Mouse (Mus musculus): ENCODE data around the gene Ugt1a10.

Gene Ugt1a10

DNA sequence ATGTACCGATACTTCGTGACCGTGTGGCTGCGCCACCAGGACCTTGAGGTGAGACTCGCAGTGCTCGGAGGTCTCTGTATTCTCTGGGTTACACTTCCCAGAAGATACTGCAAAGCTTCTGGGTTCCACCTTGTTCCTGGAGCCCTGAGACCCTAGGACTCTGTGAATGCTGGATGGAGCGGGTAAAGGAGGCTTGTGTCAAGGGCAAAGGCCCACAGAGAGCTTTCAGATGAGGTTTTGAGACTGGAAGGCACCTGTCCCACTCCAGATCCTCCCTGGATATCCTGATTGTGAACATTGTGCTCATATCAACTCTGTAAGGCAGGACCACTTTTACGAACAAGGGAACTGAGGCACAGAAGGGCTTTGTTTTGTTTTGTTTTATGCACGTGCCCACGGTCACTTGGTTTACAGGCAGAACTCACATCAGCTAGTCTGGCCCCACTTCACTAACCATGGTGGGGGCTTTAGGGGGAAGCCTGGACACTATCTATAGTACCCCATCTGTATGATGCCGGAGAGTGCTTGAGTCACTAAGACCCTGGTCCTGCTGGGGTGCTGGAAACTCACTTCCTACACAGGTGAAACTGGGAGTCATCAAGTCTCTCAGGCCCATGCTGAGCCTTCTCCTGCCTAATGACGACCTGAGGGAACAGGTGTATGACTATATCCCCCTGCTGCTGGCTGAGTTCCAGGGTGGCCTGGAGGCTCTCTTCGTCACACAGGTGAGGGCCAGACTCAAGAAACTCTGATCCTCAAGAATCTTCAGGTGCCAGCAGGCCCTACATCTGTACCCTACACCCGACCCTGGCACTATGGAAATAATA is 178.4 kb downstream of the Ugt1a10 start:
- DNase-seq = no peak

DNA sequence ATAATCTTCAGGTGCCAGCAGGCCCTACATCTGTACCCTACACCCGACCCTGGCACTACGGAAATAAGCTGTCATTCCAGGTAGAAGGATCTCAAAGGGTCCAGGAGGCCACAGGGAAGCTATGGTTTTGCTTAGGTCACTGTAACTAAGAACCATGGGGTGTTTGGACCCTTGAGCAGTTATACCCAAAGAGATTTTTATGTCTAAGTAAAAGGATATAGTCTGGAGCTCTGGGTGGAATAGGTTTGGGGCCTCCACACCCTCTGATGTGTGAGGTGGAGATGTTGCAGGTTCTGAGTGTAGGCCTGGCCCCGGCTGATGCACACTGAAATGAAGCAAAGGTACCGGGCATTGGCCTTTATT is 179.0 kb downstream of the Ugt1a10 start:
- DNase-seq = no peak

DNA sequence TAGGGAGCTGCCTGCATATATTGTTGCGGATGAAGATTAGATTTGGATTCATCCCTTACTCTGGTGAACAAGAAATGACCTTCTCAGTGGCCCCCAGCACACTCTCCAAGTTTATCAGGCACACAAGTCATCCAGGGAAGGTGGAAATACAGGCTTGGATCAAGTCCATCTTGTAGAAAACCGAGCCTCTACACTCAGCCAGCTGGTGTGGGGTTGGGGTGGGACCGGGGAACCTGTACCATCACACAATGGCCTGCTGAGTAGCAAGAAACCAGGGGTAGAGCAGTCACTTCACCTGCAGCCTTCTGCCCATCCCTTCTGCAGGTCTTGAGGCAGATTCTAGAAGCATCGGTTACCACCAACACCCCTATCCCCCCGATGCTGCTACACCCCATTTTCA is 179.5 kb downstream of the Ugt1a10 start:
- DNase-seq = no peak

DNA sequence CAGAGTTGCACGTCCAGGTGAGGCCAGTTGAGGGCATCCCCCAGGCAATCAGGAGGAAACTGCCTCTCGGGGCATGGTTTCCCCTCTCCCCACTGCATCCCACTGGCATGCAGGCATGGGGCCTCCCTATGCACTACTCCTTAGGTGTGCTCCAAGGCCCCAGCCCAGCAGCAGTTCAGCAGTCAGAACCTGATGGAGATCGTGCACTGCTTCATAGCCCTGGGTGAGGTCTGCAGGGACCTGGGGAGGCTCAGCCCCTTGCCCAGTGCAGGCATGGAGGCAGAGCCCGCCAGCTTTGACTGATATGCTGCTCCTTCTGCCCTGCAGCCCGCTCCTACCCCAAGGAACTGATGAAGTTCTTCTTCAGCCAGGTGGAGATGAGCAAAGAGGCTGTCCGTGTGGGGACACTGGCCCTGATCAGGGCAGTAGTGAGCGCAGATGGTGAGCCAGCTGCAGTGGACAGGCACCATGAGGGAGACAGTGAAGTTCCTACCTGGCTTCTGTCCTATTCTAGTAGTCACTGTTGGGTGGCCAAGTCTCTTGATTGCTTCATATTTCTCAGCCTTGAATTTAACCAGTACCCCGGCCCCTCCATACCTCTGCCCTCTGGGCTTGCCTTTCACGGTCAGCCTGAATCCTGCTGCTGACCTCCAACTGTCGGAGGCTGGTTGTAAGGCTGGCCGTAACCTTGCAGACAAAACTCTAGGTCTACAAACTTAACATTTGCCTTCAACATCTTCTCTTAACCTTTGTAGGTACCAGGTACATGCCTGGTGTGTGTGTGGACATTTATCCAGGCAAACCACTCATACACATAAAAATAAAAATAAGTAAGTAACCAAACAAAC is 180.1 kb downstream of the Ugt1a10 start:
- no peak for DNase-seq

DNA sequence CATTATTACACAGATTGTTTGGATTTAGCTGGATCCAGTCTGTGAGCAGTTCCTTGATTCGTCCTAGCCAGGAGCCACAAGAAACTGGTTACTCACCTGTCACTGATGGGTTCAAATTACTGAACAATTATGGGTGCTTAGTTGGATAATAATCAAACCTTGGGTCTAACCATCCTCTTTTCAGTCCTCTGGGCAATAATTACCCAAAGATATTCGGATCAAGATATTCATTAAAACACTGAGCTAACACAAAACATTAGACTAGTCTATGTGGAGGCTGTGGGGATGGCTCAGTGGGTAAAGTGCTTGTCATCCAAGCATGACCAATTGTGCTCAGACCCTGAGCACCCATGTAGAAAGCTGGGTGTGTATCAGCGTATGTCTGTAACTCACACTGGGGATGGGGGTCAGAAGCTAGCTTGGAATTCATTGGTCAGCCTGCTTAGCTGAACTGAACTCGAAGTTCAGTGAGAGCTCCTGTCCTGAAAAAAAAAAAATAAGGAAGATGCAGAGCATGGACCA is 180.8 kb downstream of the Ugt1a10 start:
- no peak for DNase-seq

DNA sequence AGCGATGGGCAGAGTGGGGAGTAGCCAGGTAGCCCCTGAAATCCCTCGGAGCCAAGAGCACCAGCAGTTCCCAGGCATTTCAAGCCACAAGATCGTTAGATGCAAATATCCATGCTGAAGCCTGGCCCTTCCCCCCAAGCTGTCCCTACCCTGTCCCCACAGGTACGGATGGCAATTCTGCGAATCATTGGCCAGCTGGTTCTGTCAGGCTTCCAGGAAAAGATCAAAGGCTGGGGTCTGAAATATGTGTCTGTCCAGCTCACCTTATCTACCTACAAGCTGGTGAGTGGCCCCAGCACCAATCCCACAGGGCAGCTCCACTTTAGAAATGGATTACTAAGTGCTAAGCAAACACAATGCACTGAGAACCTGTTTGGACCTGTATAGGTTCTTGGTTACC is 182.1 kb downstream of the Ugt1a10 start:
- peak; percentile 52 for DNase-seq

DNA sequence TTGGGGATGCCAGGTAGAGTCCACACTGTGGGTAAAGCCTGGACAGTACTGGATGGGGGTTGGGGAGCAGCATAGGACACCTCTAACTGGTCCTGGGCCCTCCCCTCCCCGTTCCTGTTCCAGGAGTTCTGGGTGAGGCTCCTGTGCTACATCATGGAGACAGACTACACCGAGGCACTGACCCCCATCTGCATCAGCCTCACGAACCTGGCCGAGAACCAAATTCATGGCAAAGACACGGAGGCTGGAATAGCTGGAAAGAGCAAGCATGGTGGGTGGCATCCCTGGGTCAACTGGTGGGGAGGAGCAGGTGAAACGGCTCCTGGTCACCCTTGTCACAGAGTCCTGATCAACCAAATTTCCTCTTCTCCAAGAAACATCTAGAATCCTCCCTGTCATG is 183.6 kb downstream of the Ugt1a10 start:
- DNase-seq = no peak

DNA sequence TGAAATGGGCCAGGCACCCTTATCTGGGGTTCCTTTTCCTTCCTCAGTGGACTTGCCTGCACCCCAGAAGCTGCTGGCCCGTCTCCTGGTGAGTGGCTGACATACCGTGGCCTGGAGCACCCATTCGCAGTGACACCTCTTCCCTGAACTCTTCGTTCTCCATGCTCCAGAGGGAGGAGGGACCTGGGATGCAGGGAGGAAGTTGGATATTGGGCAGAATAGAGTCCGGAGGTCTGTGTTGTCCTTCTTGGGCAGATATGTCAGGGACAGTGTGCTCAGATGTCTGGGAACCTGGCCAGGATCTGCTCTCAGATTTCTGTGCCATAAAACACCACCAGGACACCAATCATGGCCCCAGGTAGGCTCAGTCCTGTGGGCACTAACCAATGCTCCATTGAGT is 184.9 kb downstream of the Ugt1a10 start:
- no peak for DNase-seq

DNA sequence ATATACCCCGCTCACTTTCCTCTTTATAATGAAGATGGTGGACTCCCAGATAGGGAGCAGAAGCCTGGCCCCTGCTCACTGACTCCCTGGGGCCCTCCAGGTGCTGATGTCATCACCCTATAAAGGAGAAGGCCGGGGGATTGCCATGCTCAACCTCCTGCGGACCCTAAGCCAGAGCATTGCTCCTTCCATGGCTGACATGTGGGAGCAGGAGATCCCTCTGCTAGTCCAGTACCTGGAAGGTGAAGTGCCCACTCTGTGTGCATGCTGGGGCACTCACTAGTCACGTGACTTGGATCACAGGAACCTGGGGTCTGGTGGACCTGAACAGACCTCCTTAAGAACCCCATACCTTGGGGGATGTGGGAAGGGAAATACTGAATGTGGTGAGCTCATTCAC is 185.4 kb downstream of the Ugt1a10 start:
- no peak for DNase-seq

DNA sequence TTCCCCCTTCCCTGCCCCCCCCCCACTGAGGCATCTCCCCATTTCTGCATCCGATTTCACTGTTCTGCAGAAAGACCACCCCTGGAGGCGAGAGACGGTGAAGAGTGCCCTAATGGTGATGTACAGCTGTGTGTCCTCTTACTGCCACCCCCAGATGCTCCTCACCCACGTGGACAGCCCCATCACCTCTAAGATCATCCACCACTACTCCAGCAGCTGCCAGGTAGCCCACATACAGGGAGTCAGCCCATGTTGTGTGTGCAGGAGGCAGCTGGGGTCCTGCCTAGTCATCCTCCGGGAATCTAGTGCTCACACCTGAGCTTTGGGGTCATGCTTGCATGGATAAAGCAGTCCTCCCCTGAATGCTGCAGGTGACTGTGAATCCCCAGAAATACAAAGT is 188.7 kb downstream of the Ugt1a10 start:
- DNase-seq = no peak

DNA sequence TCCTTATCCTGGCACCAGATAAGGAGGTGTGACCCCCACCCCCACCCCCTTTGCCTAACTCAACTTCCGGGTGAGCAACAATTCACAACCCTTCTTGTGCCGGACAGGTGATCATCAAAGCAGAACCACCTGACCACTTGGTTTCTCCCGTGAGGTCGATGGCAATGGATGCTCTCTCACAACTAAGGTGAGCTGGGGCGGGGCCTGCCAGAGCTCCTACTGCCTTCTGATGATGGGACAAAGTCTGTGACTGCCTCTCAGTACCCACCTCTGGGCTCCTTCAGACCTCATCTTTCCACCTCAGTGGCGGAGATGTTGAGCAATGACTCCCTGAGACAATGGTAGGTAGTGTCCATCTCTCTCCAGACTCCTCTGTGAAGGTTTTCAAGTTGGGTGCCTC is 190.7 kb downstream of the Ugt1a10 start:
- DNase-seq = no peak

DNA sequence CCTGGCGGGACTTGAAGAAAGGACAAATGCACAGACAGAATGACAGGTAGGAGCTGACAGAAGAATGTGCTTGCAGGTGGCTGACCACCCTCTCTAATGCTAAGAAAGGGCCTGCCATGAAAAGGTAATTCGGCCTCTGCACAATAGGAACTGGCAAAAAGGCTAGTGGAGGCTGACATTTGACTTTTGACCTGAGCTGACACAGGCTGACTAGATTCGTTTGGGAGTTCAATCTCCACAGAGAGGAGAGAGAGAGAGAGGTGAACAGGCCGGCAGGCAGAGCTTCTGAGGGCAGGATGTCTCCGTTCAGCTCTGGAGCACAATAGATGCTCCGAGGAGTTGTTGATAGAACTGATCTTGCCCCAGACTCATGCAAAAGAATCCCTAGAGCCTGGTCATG is 191.2 kb downstream of the Ugt1a10 start:
- DNase-seq = no peak

DNA sequence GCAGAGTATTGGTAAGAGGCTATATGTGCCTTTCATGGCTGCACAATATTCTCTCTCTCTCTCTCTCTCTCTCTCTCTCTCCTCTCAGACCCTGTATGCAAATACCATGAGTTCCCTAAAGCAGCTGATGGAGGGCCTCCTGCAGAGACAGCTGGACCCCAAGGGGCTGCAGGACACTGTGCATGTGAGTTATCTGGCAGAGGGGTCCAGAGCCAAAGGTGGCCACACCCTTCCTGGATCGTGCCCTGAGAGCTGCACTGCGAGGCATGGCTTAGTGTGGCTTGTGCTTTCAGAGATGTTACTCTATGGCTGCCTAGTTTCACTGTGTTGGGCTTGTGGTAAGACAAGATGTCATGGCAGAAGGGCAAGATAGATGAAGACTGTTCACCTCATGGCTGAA is 192.5 kb downstream of the Ugt1a10 start:
- no peak for DNase-seq

DNA sequence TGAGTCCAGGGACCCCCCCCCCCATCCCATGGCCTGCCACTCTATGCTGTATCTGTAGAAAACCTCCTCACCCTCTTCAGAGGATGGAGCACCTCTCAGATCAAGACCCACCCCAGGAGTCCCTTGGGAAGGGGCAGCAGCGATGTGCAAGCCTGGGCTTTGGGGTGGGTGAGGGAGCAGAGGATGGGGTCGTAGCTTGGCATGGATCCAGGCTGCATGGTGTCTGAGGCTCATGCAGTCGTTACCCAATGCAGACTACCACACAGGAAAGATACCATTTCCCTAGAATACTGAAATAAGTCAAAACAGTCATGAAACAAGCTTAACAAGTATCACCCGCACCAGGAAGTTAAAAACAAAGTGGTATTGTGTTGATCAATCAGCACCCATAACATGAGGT is 193.5 kb downstream of the Ugt1a10 start:
- DNase-seq = no peak

DNA sequence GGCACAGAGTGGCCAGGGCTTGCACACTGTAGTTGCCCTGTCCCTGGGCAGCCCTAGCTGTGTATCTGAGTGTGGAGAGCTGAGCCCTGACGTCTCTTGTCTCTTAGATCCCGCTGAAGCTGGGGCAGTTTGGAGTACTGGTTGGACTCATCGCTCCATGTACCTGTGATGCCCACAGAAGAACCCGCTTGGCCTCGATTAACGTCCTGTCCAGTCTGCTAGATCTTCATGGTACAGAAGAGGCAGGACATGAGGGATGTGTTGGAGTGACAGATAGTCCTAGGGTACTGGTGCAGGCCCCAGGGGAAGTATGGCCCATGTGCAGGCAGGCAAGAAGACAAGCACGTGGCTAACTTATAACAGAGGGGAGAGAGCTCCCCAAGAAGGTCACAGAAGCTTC is 194.4 kb downstream of the Ugt1a10 start:
- DNase-seq = no peak

DNA sequence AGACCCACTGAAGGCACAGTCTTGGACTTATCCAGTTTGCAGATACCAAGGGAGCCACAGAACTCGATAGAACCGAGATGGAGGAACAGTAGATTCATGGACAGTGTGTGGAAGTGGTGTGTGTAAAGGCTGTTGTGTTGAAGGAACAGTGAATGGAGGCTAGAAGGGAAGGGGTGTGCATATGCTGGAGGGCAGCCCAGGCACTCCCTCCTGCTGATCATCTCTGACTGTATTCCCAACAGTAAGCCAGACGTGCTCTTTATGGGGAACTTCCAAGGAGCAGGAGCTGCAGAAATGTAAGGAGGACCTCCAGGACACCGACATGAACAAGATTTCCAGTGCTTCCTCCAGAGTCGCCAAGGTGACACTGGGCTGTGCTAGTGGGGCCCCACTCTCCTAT is 194.8 kb downstream of the Ugt1a10 start:
- no peak for DNase-seq

DNA sequence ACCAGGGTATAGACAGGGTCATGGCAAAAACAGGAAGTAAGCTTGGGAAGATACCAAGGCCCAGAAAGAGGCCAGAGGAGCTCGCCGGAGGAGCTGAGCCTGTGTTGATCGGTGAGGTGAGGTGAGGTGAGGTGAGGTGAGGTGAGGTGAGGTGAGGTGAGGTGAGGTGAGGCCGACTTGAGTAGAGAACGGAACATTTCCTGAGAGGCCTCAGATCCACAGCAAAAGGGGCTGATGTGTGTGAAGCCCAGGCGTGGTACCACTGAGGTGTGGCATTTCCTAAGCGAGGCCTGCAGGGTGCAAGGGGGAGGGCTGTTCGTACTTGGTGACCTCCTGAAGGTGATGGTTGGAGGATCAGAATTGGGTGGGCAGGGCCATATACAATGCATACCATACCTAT is 197.9 kb downstream of the Ugt1a10 start:
- no peak for DNase-seq

DNA sequence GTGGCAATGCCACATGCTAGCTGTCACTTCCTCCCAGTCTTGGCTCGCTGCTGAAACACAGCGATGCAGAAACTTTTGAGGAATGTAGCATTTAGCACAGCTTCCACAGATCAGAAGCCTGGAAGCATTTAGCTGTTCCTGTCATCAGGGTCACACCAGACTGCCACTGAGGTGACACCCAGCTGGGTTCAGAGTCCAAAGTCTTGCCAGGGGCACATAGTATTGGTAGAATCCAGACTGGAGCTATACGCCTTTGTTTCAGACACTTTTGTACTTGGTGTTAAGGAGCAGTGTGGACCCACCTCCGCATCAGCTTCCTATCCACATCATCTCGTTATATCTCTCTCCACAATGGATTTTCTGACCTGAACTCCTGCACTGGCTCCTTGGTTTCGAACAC is 198.4 kb downstream of the Ugt1a10 start:
- no peak for DNase-seq

DNA sequence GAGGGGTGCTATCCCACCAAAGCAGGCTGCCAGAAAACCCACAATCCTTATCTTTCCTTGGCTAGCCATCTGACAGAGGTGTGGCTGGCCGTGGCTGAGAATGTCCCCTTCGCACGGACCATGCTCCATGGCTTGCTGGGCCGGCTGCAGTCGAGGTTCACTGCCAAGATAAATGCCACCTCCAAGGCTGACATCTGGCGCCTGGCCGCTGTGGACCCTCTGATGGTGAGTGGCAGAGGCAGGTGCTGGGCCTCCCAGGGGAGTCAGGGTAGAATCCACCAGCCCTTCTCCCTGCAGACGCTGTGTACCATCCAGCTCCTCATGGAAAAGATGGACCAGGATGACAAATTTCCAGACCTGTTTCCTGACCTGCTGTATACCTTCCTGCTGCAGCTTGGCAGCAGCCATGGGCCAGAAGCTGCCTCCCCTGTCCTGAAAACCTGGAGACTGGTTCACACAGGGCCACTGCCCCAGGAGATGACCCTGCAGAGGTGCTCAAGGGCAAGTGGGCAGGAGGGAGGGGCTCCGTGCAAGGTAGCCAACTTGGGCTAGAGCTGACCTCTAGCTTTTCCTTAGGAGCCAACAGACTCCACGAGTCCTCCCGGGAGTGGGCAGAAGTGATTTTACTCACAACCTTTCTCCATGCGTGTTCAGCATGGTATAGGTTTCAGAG is 199.7 kb downstream of the Ugt1a10 start:
- no peak for DNase-seq

DNA sequence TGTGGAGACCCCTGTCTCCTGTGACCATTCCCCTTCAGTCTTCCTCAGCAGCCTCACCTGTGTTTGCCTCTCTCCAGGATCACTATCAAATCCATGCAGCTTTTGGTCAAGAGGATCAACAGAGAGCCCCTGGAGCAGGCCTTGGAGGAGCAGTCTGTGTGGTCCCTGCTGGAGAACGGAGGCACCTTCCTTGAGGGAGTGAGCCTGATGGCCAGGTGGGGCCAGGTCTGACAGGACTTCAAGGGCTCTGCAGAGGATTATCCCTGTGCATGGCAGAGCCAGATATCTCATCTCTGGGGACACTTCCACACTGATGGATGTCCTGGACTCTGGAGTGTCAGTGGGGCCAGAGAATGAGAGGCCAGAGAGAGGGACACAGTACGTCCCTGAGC is 200.3 kb downstream of the Ugt1a10 start:
- no peak for DNase-seq

DNA sequence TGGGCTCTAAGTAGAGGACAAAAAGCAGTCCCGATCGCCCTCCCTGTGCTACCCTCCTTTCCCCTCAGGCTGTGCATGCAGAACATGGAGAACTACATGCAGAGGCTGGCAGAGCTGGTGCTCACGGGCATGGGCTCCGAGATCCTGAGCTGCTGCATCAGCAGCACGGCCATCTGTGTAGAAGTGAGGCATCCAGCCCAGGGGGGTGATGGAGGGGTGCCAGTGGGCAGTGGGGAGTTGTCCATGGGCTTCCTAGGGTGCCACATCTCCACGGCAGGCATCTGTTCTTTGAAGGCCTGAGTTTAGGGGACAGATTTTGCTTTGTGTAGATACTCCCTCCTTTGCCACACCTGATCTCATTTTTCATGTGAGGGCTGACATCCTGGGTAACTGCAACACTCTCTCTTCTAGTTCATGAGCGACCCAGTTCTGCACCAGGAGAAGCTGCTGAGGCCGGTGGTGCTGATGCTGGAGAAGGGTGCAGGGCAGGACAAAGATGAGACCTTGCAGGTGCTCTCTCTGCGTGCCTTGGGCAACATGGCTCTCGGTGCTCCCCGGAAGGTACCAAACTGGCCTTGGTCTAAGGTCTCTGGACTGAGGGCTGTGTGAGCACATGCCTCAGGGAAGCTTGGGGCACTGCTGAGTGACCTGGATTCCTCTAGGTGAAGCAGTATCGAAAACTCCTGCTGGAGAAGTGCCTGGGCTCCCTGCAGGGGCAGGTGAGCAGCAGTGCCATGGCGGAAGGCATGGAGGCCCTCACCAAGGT is 201.0 kb downstream of the Ugt1a10 start:
- no peak for DNase-seq

DNA sequence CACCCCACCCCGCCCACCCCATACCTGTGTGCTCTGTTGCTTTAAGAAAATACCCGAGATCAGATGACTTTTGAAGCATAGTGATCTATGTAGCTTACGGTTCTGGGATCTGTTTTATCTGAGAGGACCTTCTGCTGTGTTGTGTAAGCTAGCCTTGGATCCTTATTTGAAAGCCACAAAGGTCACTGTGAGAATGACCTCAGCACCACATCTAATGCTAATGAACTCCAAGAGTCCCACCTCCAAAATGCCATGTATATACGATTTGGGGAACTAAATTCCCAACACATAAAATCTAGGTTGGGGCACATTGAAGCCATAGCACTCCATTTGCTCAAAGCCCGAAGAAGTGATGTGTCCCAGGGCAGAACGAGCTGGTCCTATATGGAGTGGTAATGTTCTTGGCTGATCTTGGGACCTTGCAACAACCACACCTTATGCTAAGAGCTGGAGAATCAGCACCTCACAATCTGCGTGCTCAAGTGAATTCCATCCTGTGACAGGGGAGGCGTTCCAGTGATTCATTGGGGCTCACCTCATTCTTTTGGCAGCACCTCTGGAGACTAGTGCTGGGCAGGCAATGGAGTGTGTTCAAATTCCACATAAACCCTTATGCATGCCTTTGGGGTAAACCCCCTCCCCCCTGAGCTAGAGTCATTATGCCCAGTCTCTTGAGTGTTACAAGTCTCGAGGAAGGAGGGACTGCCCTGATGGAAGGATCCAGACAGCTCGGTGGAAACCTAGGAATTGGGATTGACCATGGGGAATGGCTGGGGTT is 201.9 kb downstream of the Ugt1a10 start:
- DNase-seq = no peak

Data from lung, postnatal 10 days (tissue).